Mouse (Mus musculus) forebrain, embryonic 11.5 days (tissue): ENCODE data around the gene Arpp21. TPM values are rescaled to one million over a fixed set of nuclear protein-coding genes. Genes with fewer than 3 reads are reported as not detected.
A peak's percentile ranks its signal among the peaks of the same experiment; 100 is the strongest.

Experiments used
- ATAC-seq: fragments of 200-750 bp; cut with Nextera tagmentation; replicated peaks from 2 replicates; pipeline ENCODE4 v1.8.0; 2017; ENCODE audit warnings: moderate TSS enrichment; ENCODE audit not compliant: low FRiP score
- DNase-seq: peaks from one replicate; pipeline ENCODE4 v3.0.0-alpha.2; 2017; ENCODE audit warnings: low spot score
- H3K27ac ChIP-seq: fragments of 300-500 bp; sonication (generic); 2 replicates; pipeline ENCODE4 v1.5.1; 2014; ENCODE audit warnings: low read depth, low read length
- H3K27me3 ChIP-seq: fragments of 300-500 bp; sonication (generic); 2 replicates; pipeline ENCODE4 v1.6.1; 2014; ENCODE audit warnings: mild to moderate bottlenecking, low read length, mixed read lengths; ENCODE audit not compliant: control insufficient read depth, insufficient read depth
- H3K36me3 ChIP-seq: fragments of 300-500 bp; sonication (generic); 2 replicates; pipeline ENCODE4 v1.6.1; 2014; ENCODE audit warnings: mild to moderate bottlenecking, low read length, moderate library complexity, mixed read lengths; ENCODE audit not compliant: control insufficient read depth, insufficient read depth
- H3K4me1 ChIP-seq: fragments of 300-500 bp; sonication (generic); replicated peaks from 2 replicates; pipeline ENCODE4 v1.6.1; 2014; ENCODE audit warnings: low read length, mixed read lengths; ENCODE audit not compliant: control insufficient read depth, insufficient read depth
- H3K4me2 ChIP-seq: fragments of 300-500 bp; sonication (generic); 2 replicates; pipeline ENCODE4 v1.6.1; 2014; ENCODE audit warnings: low read depth, mild to moderate bottlenecking, low read length, moderate library complexity, mixed read lengths; ENCODE audit not compliant: severe bottlenecking
- H3K4me3 ChIP-seq: fragments of 300-500 bp; sonication (generic); 2 replicates; pipeline ENCODE4 v1.5.1; 2014; ENCODE audit warnings: low read depth, low read length
- H3K9ac ChIP-seq: fragments of 300-500 bp; sonication (generic); 2 replicates; pipeline ENCODE4 v1.6.1; 2014; ENCODE audit warnings: low read length
- H3K9me3 ChIP-seq: fragments of 300-500 bp; sonication (generic); 2 replicates; pipeline ENCODE4 v1.6.1; 2016; ENCODE audit warnings: low read length, mixed read lengths; ENCODE audit not compliant: control insufficient read depth
- WGBS: fragments of 180-500 bp; shearing (Covaris S2); extraction: QIAGEN DNeasy Blood & Tissue Kit; methylation state at CpG from one replicate; pipeline ENCODE4 v1.1.7; 2014; 5-methylcytosine and 5-hydroxymethylcytosine counted together
- polyA plus RNA-seq: library from polyadenylated mRNA; unstranded; fragments of >200 nt; fragmentation: Nextera tagmentation; extraction: Ambion mirVana; gene quantifications from 2 replicates; pipeline ENCODE4 v1.2.1, GENCODE M21; 2014

The Arpp21 gene
- 1.5 and 2.1 TPM in 2 replicates for polyA plus RNA-seq

DNA sequence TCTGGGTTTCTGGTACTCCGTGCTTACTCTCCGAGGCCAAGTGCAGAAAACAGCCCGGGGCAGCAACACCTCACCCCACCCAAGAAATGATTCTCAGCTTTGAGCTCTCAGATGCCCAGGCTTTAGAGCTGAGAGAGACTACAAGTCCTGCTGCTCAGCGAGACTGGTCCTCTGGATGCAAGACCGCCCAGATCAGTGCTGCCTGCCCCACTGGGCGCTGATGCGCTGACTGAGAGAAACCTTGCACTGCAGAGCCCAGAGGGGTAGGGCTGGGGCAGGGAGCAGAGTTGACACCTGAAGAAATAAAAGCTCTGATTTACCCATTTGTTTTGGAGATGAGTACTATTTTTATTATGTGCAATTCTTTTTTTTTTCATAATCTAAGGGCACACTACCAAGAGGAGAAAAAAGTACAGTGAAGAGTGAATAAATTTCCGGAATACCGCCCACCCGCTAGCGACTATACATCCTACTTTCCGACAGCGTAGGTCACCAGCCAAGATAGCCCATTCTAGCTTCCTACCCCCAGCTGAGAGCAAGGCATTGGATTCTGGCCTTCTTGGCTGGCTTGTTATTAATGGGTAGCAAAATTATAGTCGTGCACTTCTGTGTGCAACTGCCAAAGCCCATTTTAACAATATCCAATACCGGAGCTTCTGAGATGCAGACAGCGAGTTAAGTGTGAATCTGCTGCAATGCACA lies at the start of gene Arpp21:
Gene Arpp21 (minus strand): TSS at position 243 of the 702 bp plus-strand sequence.
- Histone ChIP-seq H3K4me2 (peak within 1 kb of the TSS; percentile 96), H3K4me3 (peak within 1 kb of the TSS; percentile 51), H3K4me1 (no peaks in the 10 kb centered on the region), H3K9ac (peak within 1 kb of the TSS; percentile 61), H3K36me3 (no peaks in the 10 kb centered on the region), H3K27ac (no peak within 1 kb of the TSS), H3K27me3 (peaks cover 21% of the 10 kb centered on the region), H3K9me3 (no peaks in the 10 kb centered on the region)
- 16% methylated on average over 16 of the region's 16 CpGs for WGBS
- peak; percentile 66 for ATAC-seq
- no peak for DNase-seq

- Histone ChIP-seq H3K9me3 (no peaks in the 10 kb centered on the region), H3K9ac (no peak overlapping the region), H3K4me2 (no peak overlapping the region), H3K4me1 (no peaks in the 10 kb centered on the region), H3K27ac (no peak overlapping the region), H3K4me3 (no peak overlapping the region), H3K36me3 (no peaks in the 10 kb centered on the region), H3K27me3 (no peaks in the 10 kb centered on the region)
- 82% methylated on average over 8 of the region's 8 CpGs for WGBS
- DNase-seq (no peak), ATAC-seq (no peak)
Measured at GRCm38 (mm10) chr9:112272426-112272969, 36.8 kb upstream of the Arpp21 start.

DNA sequence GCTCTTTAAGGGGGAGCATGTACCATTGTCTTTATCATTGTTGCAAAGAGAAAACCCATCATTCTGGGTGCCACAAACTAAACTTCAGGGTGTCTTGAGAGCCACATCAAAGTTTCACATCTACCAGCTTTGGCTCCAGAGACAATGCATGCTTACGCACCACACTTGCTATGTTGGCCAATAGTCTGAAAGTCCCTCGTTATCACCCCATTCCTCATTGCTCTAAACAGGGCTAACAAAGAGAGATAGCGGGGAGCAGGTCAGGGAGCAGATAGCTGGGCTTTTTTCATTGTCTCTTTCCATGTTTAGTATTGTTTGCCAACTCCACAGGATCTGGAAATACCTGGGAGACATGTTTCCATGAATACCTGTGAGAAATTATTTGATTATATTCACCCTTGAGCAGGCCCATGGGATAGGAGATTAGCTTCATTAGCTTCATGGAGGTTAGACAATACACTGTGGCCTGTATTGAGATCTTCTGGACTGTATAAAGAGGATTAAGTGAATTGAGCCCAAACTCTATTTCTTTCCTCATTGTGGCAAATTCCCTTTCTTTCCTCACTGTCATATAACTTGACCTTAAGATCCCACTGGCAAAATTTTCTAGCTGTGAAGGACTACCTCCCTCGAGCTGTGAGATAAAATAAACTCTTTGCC lies 29.4 kb upstream of the Arpp21 start:
- Histone ChIP-seq H3K9me3 (no peaks in the 10 kb centered on the region), H3K4me1 (no peaks in the 10 kb centered on the region), H3K4me3 (no peak overlapping the region), H3K27me3 (no peaks in the 10 kb centered on the region), H3K9ac (no peak overlapping the region), H3K36me3 (no peaks in the 10 kb centered on the region), H3K4me2 (no peak overlapping the region), H3K27ac (no peak overlapping the region)
- DNase-seq, result no peak
- WGBS, result 40% methylated on average over 4 of the region's 4 CpGs
- no peak for ATAC-seq

DNA sequence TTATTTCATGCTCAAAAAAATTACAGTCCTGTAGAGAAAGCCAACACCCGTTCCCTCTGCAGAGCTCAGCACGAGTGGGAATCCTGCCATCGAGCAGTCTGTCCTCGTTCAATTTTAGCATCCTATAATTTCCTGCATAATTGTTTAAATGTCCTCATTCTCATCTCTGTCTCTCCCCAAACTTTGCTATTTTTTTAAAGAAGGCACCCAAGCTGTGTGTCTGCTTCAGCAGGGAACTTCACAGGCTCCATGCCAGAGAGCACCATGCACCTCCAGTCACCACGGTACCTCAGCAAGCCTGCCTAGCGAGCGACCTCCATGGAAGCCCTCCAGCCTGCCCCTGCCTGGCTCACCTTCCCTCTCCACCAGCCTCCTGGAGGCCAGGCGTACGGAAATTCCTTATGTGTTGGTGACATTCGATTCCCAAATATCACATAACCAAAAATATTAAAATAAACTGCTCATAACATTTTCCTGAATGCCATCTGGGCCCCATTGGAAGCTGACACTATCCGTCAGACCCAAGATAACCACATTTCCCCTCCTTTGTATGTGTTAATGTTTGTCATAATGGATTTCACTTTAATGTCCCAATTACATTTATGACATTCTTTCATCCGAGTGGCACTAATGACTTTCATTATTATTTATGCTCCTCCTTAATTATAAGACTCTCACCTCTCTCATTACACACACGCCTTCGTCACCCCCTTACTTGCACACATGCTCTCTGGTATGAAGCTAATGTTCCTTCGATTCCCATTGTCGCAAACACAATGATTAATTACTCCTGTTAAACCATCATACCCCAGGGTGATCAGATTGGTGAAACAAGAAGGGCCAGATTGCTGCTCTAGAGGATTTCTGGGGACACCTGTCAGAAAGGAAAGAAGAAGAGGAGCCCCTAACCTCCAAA lies 26.5 kb upstream of the Arpp21 start:
- no peaks in the 10 kb centered on the region for H3K9me3 ChIP-seq
- DNase-seq (no peak), ATAC-seq (no peak)
- no peaks in the 10 kb centered on the region for H3K27me3 ChIP-seq
- no peak overlapping the region for H3K27ac ChIP-seq
- H3K36me3 ChIP-seq, result no peaks in the 10 kb centered on the region
- H3K4me2 ChIP-seq, result no peak overlapping the region
- H3K4me3 ChIP-seq, result no peak overlapping the region
- H3K9ac ChIP-seq, result no peak overlapping the region
- no peaks in the 10 kb centered on the region for H3K4me1 ChIP-seq
- 86% methylated on average over 16 of the region's 16 CpGs for WGBS

GRCm38 (mm10) chr9:112261556-112261955 lies 25.8 kb upstream of the Arpp21 start:
- no peak for ATAC-seq
- WGBS, result 73% methylated on average over 2 of the region's 2 CpGs

DNA sequence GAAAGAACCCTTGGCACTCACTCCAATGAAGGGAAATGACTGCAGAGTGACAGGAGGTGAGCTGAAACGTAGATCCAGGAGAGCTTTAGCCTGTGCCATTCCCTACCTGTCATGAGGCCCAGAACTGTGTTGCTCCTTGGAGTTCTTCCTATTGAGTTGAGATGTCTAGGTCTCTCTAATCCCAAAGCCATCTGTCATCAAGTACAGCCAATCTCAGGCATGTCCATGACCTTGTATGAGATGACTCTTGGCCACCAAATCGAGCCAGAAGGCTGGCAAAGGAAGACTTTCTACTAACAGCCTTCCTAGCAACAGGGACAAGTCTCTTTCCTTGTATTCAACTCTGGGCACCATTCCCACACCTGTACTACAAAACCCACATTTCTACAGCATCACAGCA lies 25.0 kb upstream of the Arpp21 start:
- WGBS, result 72% methylated on average over 2 of the region's 2 CpGs
- no peak for DNase-seq
- H3K4me3 ChIP-seq, result no peak overlapping the region
- H3K9ac ChIP-seq, result no peak overlapping the region
- no peak overlapping the region for H3K27ac ChIP-seq
- no peaks in the 10 kb centered on the region for H3K36me3 ChIP-seq
- no peaks in the 10 kb centered on the region for H3K27me3 ChIP-seq
- no peak overlapping the region for H3K4me2 ChIP-seq
- no peaks in the 10 kb centered on the region for H3K4me1 ChIP-seq
- H3K9me3 ChIP-seq, result no peaks in the 10 kb centered on the region
- ATAC-seq, result no peak

More at GRCm38 (mm10) chr9:112261556-112261955, 25.8 kb upstream of the Arpp21 start:
- H3K4me3 ChIP-seq, result no peak overlapping the region
- H3K9ac ChIP-seq, result no peak overlapping the region
- no peak for DNase-seq
- no peaks in the 10 kb centered on the region for H3K27me3 ChIP-seq
- H3K36me3 ChIP-seq, result no peaks in the 10 kb centered on the region
- H3K27ac ChIP-seq, result no peak overlapping the region
- H3K4me2 ChIP-seq, result no peak overlapping the region
- H3K4me1 ChIP-seq, result no peaks in the 10 kb centered on the region
- H3K9me3 ChIP-seq, result no peaks in the 10 kb centered on the region

- Histone ChIP-seq H3K27ac (no peak overlapping the region), H3K9ac (no peak overlapping the region), H3K36me3 (no peaks in the 10 kb centered on the region), H3K27me3 (no peaks in the 10 kb centered on the region), H3K4me3 (no peak overlapping the region), H3K4me2 (no peak overlapping the region), H3K9me3 (no peaks in the 10 kb centered on the region), H3K4me1 (no peaks in the 10 kb centered on the region)
- DNase-seq, result no peak
- ATAC-seq, result no peak
- WGBS, result 93% methylated on average over 1 of the region's 1 CpGs
Measured at GRCm38 (mm10) chr9:112258560-112258959, 22.8 kb upstream of the Arpp21 start.

- no peak for ATAC-seq
Measured at GRCm38 (mm10) chr9:112255971-112256370, 20.2 kb upstream of the Arpp21 start.

More at GRCm38 (mm10) chr9:112255971-112256370, 20.2 kb upstream of the Arpp21 start:
- Histone ChIP-seq H3K4me2 (no peak overlapping the region), H3K9ac (no peak overlapping the region), H3K27me3 (no peaks in the 10 kb centered on the region), H3K9me3 (no peaks in the 10 kb centered on the region), H3K4me1 (no peaks in the 10 kb centered on the region), H3K36me3 (no peaks in the 10 kb centered on the region), H3K4me3 (no peak overlapping the region), H3K27ac (no peak overlapping the region)
- 78% methylated on average over 2 of the region's 2 CpGs for WGBS
- DNase-seq, result no peak
